8 mouse cellular contexts compared by ENCODE assay signal in genomic region chr3:145576482-145576822, GRCm38 (mm10). TPM values are rescaled to one million over a fixed set of nuclear protein-coding genes. Genes with fewer than 3 reads are reported as not detected.
DNase-seq lines count a peak whose midpoint lies in the region; ATAC-seq and TF ChIP-seq lines count a peak whose summit lies in the region.

No protein-coding gene starts in this region.

- H3K9ac ChIP-seq in heart, embryonic 12.5 days = peak overlapping the region; percentile 80
- H3K9ac ChIP-seq in hindbrain, embryonic 15.5 days = peak overlapping the region; percentile 75
- H3K9ac ChIP-seq in midbrain, embryonic 12.5 days (replicated peaks) = peak overlapping the region; percentile 78

- DNase-seq in heart, postnatal 4 days = no peak
- no peak for DNase-seq in cerebellum, adult 11 months
- no peak for DNase-seq in gastrocnemius, adult 18-20 months (ENCODE audit: low spot score)

- ATAC-seq in heart, embryonic 12.5 days (ENCODE audit: insufficient number of reproducible peaks, low FRiP score) = peak; percentile 47; the same call in 1 of the 2 replicates
- ATAC-seq in hindbrain, embryonic 15.5 days (ENCODE audit: low FRiP score, low read depth) = no peak
- ATAC-seq in midbrain, embryonic 12.5 days (ENCODE audit: low FRiP score, low read depth) = no peak
- ATAC-seq in frontal cortex, adult (ENCODE audit: low TSS enrichment) = no peak

- TF ChIP-seq CTCF in bone marrow, adult 2 months (IDR thresholded peaks at IDR 0.05; ENCODE audit: control insufficient read depth, insufficient read depth, low read length) = no peak

- peaks cover 12% of the 10 kb centered on the region for H3K4me1 ChIP-seq in heart, embryonic 12.5 days (replicated peaks)
- peaks cover 2% of the 10 kb centered on the region for H3K4me1 ChIP-seq in bone marrow, adult 2 months (ENCODE audit: control insufficient read depth, insufficient read depth, low read length)
- peaks cover 19% of the 10 kb centered on the region for H3K4me1 ChIP-seq in hindbrain, embryonic 15.5 days (replicated peaks)
- peaks cover 12% of the 10 kb centered on the region for H3K4me1 ChIP-seq in midbrain, embryonic 12.5 days

- H3K36me3 ChIP-seq in heart, embryonic 12.5 days = peaks cover 22% of the 10 kb centered on the region
- H3K36me3 ChIP-seq in hindbrain, embryonic 15.5 days = peaks cover 17% of the 10 kb centered on the region
- H3K36me3 ChIP-seq in midbrain, embryonic 12.5 days = peaks cover 22% of the 10 kb centered on the region

- under 1% methylated on average over 11 of the region's 11 CpGs for WGBS in heart, embryonic 12.5 days
- 2% methylated on average over 11 of the region's 11 CpGs for WGBS in bone marrow, adult 2 months
- WGBS in hindbrain, embryonic 15.5 days = 1% methylated on average over 11 of the region's 11 CpGs
- WGBS in midbrain, embryonic 12.5 days = 2% methylated on average over 11 of the region's 11 CpGs

- no peaks in the 10 kb centered on the region for H3K9me3 ChIP-seq in heart, embryonic 12.5 days (replicated peaks)
- H3K9me3 ChIP-seq in hindbrain, embryonic 15.5 days = no peaks in the 10 kb centered on the region
- no peaks in the 10 kb centered on the region for H3K9me3 ChIP-seq in midbrain, embryonic 12.5 days

- no peaks in the 10 kb centered on the region for H3K27me3 ChIP-seq in heart, embryonic 12.5 days (replicated peaks)
- no peaks in the 10 kb centered on the region for H3K27me3 ChIP-seq in hindbrain, embryonic 15.5 days
- no peaks in the 10 kb centered on the region for H3K27me3 ChIP-seq in midbrain, embryonic 12.5 days

- H3K4me3 ChIP-seq in heart, embryonic 12.5 days = peak overlapping the region; percentile 79
- H3K4me3 ChIP-seq in bone marrow, adult 2 months (replicated peaks; ENCODE audit: control insufficient read depth, low read depth, low read length) = peak overlapping the region; percentile 89
- H3K4me3 ChIP-seq in hindbrain, embryonic 15.5 days = peak overlapping the region; percentile 71
- H3K4me3 ChIP-seq in midbrain, embryonic 12.5 days = peak overlapping the region; percentile 84

- H3K27ac ChIP-seq in heart, embryonic 12.5 days (ENCODE audit: poor library complexity, severe bottlenecking) = peak overlapping the region; percentile 10; the same call in 1 of the 2 replicates
- H3K27ac ChIP-seq in bone marrow, adult 2 months (ENCODE audit: control insufficient read depth, insufficient read depth, low read depth, low read length, poor library complexity) = no peak overlapping the region
- peak overlapping the region; percentile 77 for H3K27ac ChIP-seq in hindbrain, embryonic 15.5 days (replicated peaks)
- peak overlapping the region; percentile 74 for H3K27ac ChIP-seq in midbrain, embryonic 12.5 days (replicated peaks)

- peak overlapping the region; percentile 91 for H3K4me2 ChIP-seq in heart, embryonic 12.5 days
- peak overlapping the region; percentile 76 for H3K4me2 ChIP-seq in hindbrain, embryonic 15.5 days
- H3K4me2 ChIP-seq in midbrain, embryonic 12.5 days (replicated peaks) = peak overlapping the region; percentile 87

- no peak for TF ChIP-seq POLR2A in bone marrow, adult 2 months (IDR thresholded peaks at IDR 0.05; ENCODE audit: borderline replicate concordance, control insufficient read depth, low read depth, low read length)

RNA-seq across cellular contexts. Expression of gene Znhit6, which starts 0.4 kb away (rescaled TPM):
- polyA plus RNA-seq in heart, embryonic 12.5 days (2016; fragmentation: Nextera tagmentation; extraction: Ambion mirVana) = 26.8 and 30.5 TPM in 2 replicates
- total RNA-seq in heart, postnatal 4 days (2021) = 10 to 100 TPM; 14.9 to 15.2 TPM
- polyA plus RNA-seq in bone marrow, adult 2 months (2011; ENCODE audit: insufficient read depth, insufficient read length, low replicate concordance, missing spikeins) = 20.1 and 21.9 TPM in 2 replicates
- polyA plus RNA-seq in hindbrain, embryonic 15.5 days (2015; fragmentation: Nextera tagmentation; extraction: Ambion mirVana) = 35.8 and 37.5 TPM in 2 replicates
- polyA plus RNA-seq in midbrain, embryonic 12.5 days (2016; fragmentation: Nextera tagmentation; extraction: Ambion mirVana) = 35.9 and 40.4 TPM in 2 replicates
- total RNA-seq in gastrocnemius, adult 18-20 months (2021) = 10 to 100 TPM; 13.0 to 15.9 TPM
